Mouse (Mus musculus) thymus, postnatal 10 days (tissue): ENCODE data around the gene Dtnb.

Experiments
- DNase-seq, 2 experiments: peaks; one replicate each; pipeline ENCODE4 v3.0.0; 2021; ENCODE audit warnings: low spot score in 2 of 2

Dtnb gene

GRCm38 (mm10) chr12:3572581-3573397, 608 bp downstream of the Dtnb start:
- peak; percentile 66 to 68 for DNase-seq

DNA sequence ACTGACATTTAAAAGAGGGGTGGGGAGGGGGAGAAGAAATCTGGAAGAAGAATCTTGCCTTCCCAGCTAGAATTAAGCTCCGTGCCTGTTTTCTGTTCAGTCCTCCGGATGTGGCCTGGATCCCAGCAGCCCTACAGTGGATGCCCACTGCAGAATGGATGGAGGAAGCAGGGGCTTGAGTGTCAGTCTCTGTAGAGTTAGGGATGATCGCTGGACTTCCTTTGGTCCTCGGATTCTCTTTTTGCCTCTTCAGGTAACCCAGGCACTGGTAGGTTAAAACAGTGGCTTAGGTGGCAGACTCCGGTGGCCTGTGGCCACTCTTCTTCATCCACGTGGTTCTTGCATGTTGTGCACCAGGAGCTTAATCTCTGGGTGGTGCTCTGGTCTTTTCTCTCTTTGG, 1.2 kb downstream of the Dtnb start:
- no peak for DNase-seq

DNA sequence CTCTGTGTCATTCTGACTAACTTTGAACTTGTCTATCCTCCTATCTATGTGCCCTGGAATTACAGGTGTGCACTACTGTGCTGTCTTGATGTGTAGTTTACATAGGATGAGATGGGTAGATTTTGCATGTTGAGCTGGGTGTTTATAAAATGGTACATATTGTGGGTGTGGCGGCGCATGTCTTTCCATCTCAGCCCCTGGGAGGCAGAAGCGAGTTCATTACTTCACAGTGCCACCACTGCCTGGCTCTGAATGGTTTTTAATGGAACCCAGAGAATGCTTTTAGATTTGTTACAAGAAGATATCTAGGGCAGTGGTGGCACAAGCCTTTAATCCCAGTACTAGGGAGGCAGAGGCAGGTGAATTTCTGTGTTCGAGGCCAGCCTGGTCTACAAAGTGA, 2.5 kb downstream of the Dtnb start:
- DNase-seq: no peak

- DNase-seq: no peak
Measured at GRCm38 (mm10) chr12:3579958-3580530, 7.9 kb downstream of the Dtnb start.

GRCm38 (mm10) chr12:3582604-3583003, 10.4 kb downstream of the Dtnb start:
- no peak for DNase-seq

GRCm38 (mm10) chr12:3585525-3585924, 13.3 kb downstream of the Dtnb start:
- no peak for DNase-seq

DNA sequence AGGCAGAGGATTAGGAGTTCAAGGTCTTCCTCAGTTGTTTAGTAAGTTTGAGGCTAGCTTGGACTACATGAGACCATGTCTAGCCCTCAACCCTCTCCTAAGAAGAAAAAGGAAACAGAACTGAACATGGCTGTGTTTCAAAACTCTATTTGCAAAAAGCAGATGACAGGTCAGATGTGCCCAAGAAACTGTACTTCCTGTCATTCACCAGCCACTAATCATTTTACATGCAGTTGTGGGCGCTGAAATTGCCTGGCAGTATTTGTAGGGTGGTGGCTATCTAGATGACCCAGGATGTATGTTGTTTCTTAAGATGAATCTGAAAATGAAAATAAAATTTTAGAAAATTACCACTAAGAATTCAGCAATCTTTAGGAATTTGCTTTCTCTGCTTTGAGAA, 14.8 kb downstream of the Dtnb start:
- no peak for DNase-seq

- DNase-seq: no peak
Measured at GRCm38 (mm10) chr12:3590039-3590438, 17.9 kb downstream of the Dtnb start.

GRCm38 (mm10) chr12:3591595-3591994, 19.4 kb downstream of the Dtnb start:
- DNase-seq: no peak

DNA sequence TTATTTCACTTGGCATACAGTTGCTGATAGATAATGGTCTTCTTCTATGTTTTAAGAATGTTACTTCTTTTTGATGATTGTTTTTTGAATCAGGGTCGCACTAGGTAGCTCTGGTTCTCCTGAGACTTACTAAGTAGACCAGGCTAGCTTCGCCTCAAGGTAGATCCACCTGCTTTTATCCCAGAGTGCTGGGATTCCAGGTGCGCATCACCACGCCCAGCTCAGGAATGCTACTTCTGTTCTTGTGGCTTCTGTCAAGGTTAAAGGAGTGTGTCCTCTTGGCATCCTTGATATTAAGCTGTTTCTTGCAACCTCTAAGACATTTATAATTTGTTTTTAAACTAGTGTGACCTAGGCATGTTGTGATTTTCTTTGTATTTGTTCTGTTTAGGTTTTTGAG, 30.6 kb downstream of the Dtnb start:
- no peak for DNase-seq

DNA sequence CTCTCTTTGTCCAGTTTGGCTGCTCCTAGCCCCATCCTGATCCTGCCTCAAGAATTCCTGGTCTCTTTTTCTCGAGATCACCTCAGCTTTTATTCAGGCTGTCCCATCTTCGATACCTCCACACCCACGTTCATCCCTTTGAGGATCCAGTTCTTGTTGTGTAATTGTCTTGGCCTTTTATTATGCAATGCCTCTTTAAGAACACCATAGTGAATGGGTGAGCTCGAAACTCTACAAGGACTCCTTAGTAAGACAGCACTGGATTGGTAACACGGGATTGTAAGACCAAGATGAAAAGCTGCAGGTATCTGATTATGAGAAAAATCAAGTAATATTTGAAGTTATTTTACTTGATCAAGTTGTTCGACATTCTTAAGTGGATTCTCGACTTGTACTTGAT, 34.0 kb downstream of the Dtnb start:
- no peak for DNase-seq

DNA sequence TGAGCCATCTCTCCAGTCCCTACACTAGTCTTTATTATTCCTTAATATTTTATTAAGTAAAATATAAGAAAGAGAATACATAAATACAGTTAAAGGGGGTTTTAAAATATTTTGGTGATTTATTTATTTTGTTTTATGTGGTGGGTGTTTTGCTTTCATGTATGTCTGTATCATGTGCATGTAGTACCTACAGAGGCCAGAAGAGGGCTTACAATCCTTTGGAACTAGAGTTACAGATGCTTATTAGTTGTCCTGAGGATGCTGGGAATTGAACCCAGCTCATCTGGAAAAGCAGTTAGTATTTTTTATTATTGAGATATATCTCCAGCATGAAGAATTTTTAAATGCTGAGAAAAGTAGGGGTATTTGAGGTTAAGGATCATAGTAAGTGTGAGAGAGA, 37.6 kb downstream of the Dtnb start:
- peak in 1 of 2 experiments; percentile 41 for DNase-seq

DNA sequence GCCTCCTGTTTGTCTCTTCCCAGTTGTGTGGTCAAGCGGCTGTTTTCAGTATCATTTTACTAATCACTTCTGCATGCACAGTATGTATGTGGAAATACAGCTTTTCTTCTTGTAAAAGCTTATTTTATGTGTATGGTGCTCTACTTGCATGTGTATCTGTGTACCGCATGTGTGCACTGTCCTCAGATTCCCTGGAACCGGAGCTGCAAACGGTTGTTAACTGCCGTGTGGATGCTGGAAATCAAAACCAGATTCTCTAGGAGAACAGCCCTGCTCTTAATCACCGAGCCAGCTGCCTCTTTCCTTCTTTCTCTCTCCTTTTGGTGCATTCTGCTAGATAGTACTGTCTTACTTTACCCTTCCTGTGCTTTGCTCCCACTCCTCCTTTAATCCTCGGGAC, 39.7 kb downstream of the Dtnb start:
- DNase-seq: no peak

- DNase-seq: no peak
Measured at GRCm38 (mm10) chr12:3615041-3615440, 42.9 kb downstream of the Dtnb start.

DNA sequence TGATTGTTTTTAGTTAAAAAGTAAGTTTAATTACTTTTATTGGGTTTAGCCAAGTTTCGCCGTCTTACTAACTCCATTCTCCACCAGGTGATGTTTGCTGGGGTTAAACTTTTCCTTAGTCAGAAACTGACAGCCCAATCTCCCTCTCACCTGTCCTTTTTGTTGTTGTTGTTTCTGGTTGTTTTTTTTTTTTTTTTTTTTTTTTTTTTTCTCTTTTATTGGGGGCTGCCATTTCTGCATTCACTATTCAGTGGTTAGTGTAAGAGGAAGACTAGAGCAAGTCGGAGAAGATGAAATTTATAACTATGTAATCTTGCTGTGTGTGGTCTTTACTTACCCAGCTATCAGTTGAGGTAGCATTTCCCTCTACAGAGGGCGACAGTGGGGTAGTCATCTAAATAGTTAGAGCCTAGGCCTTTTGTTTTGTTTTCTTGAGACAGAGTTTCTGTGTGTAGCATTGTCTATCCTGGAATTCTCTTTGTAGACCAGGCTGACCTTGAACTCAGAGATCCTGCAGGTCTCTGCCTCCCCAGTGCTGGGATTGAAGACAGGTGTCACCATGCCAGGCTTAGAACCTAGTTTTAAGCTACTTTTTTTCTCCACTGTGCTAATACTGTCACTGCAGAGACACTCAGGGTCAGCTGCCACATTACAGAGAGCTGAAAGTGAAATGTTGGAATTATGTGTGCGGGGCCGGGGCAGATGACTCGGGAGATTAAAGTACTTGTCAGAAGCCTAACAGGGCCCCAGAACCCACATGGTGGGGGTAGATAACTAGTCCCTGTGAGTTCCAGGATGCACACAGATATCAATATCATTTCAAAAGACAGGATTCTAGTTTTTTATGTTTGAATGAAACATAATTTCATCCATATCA, 46.2 kb downstream of the Dtnb start:
- no peak for DNase-seq

GRCm38 (mm10) chr12:3619021-3619367, 46.8 kb downstream of the Dtnb start:
- DNase-seq: no peak

DNA sequence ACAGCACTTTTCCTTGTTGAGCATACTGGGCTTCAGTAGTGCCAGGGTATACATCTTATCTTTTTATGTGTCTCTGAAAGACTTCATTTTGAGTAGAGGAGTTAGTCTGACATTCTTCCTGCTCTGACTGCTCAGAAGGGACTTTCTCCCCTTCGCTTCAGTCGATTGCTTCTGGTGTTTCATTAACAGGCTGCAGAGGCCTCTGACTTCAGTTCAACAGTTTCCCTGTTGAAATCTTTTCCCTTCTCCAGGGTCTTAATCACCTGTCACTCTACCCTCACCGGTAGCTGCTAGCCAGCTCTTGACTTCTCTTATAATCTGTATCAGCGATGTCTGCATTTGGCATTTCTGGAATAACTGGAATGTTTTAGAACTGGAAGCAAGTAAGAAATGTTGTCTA, 54.7 kb downstream of the Dtnb start:
- no peak for DNase-seq

DNA sequence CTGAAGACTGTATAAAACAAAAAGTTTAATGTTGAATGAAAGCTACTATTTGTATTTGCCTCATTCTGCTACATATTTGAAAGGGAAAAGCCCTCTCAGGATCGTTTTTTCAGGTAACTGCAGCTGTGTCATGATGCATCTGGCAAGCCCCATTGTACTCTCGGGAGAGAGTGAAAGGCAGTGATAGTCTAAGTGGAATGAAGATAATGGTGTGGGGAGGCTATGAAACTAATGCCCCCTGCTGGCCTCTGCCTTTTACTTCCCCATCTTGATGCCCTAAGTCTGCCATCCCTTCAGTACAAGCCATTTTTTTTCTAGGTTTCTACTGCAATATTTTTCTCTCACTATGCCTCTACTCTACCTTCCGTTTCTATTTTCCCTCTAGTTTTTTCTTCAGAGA, 69.8 kb downstream of the Dtnb start:
- DNase-seq: no peak

DNA sequence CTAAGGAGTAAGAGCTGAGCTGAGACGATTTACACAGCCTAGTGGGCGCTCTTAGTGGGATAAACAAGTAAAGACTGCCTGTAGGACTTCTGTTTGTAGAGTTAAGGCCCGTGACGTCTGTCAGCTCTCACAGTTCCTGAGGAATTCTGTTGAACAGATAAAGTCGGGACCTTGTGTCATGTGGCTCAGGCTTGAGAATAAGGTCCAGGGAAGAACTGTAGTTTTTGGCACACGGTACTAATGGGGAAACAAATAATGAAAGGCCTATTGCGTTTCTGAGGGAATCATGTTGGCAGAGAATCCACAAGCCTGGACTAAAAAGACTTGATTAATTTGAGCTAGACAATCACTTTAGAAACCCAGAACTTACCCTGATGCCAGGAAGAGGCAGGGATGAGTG, 84.6 kb downstream of the Dtnb start:
- DNase-seq: no peak

DNA sequence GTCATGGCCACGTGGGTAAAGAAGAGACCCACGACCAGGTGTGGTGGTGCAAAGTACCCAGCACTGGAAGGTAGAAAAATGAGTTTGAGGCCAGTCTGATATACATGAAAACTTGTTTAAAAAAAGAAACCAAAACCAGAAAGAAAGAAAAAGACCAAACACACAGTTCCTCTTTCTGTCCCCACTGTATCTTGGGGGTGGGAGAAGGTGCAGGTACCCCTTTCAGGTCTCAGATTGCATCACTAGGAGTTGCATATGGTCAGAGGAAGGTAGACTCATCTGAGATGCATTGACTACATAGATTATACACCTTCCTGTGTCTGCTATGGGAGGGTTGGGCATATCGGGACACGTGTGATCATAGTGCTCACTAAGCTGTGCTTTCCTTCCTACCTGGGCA, 85.1 kb downstream of the Dtnb start:
- DNase-seq: no peak

DNA sequence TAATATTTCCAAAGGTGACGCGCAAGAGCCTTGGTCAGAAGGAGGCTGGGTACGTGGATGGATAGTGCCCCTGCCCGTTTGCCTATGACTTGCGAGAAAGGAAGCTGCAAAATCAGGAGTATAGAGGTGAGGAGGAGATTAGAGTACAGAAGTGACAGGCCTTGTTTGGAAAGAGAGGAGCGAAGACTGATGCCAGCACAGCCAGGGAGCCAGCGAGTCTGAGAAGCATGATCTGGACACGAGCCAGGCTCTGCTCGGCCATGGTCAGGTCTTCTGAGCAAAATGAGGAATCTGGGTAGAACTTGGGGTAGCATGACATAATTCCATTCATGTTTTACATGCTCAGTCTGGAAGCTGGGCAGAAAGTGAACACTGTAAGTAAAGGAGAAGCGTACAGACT, 85.6 kb downstream of the Dtnb start:
- DNase-seq: no peak

- no peak for DNase-seq
Measured at GRCm38 (mm10) chr12:3659554-3660311, 87.6 kb downstream of the Dtnb start.
